Mouse (Mus musculus): ENCODE data around the gene Ube2q2. TPM values are rescaled to one million over a fixed set of nuclear protein-coding genes. Genes with fewer than 3 reads are reported as not detected.
"Not testable (repeated sequence)": the region's sequence is repeated elsewhere in the genome, so short reads cannot be mapped to it uniquely, and the experiment has no call there.

Gene Ube2q2
- total and polyA plus RNA-seq, 2 experiments: 6.5 to 18.2 TPM

GRCm38 (mm10) chr9:55246440-55246839, 97.8 kb downstream of the Ube2q2 start:
- TF ChIP-seq CTCF (IDR thresholded peaks at IDR 0.05; ENCODE audit: low read depth, low read length) (no peak), POLR2A (IDR thresholded peaks at IDR 0.05; ENCODE audit: extremely low read depth, insufficient read depth, low read length) (no peak)
- DNase-seq (ENCODE audit: extremely low read depth, low read depth, low spot score): no peak
- H3K79me2 ChIP-seq (ENCODE audit: control insufficient read depth, insufficient read depth, low read length): no peaks in the 10 kb centered on the region; the same call in 1 of the 2 replicates

GRCm38 (mm10) chr9:55246918-55247317, 98.3 kb downstream of the Ube2q2 start:
- H3K4me3 ChIP-seq (ENCODE audit: insufficient read depth, low read depth, low read length): no peak overlapping the region
- WGBS: 87% methylated on average over 4 of the region's 4 CpGs
- TF ChIP-seq POLR2A (IDR thresholded peaks at IDR 0.05; ENCODE audit: extremely low read depth, insufficient read depth, low read length) (no peak), CTCF (IDR thresholded peaks at IDR 0.05; ENCODE audit: low read depth, low read length) (no peak)
- H3K79me2 ChIP-seq (ENCODE audit: control insufficient read depth, insufficient read depth, low read length): no peaks in the 10 kb centered on the region; the same call in 1 of the 2 replicates
- peak; percentile 33 for DNase-seq (ENCODE audit: extremely low read depth, low read depth, low spot score)
- H3K4me1 ChIP-seq (ENCODE audit: control insufficient read depth, insufficient read depth, low read length): peaks cover 19% of the 10 kb centered on the region
- no peaks in the 10 kb centered on the region for H3K27me3 ChIP-seq (ENCODE audit: control insufficient read depth, insufficient read depth, low read length)
- no peaks in the 10 kb centered on the region for H3K36me3 ChIP-seq (ENCODE audit: control insufficient read depth, insufficient read depth, low read length)
- no peak overlapping the region for H3K9ac ChIP-seq (ENCODE audit: low read depth, low read length)
- no peak overlapping the region for H3K27ac ChIP-seq (replicated peaks; ENCODE audit: insufficient read depth, low read depth, low read length)

More at GRCm38 (mm10) chr9:55246440-55246839, 97.8 kb downstream of the Ube2q2 start:
- peaks cover 17% of the 10 kb centered on the region for H3K4me1 ChIP-seq (ENCODE audit: control insufficient read depth, insufficient read depth, low read length)
- 76% methylated on average over 8 of the region's 8 CpGs for WGBS
- H3K36me3 ChIP-seq (ENCODE audit: control insufficient read depth, insufficient read depth, low read length): no peaks in the 10 kb centered on the region
- H3K9ac ChIP-seq (ENCODE audit: low read depth, low read length): no peak overlapping the region
- H3K4me3 ChIP-seq (ENCODE audit: insufficient read depth, low read depth, low read length): no peak overlapping the region
- H3K27ac ChIP-seq (replicated peaks; ENCODE audit: insufficient read depth, low read depth, low read length): no peak overlapping the region
- no peaks in the 10 kb centered on the region for H3K27me3 ChIP-seq (ENCODE audit: control insufficient read depth, insufficient read depth, low read length)

GRCm38 (mm10) chr9:55248465-55248864, 99.8 kb downstream of the Ube2q2 start:
- H3K4me3 ChIP-seq (ENCODE audit: insufficient read depth, low read depth, low read length): no peak overlapping the region
- no peak for DNase-seq (ENCODE audit: extremely low read depth, low read depth, low spot score)
- H3K27me3 ChIP-seq (ENCODE audit: control insufficient read depth, insufficient read depth, low read length): no peaks in the 10 kb centered on the region
- TF ChIP-seq POLR2A (IDR thresholded peaks at IDR 0.05; ENCODE audit: extremely low read depth, insufficient read depth, low read length): no peak
- TF ChIP-seq CTCF (IDR thresholded peaks at IDR 0.05; ENCODE audit: low read depth, low read length): no peak
- H3K4me1 ChIP-seq (ENCODE audit: control insufficient read depth, insufficient read depth, low read length): peaks cover 21% of the 10 kb centered on the region
- no peaks in the 10 kb centered on the region; the same call in 1 of the 2 replicates for H3K79me2 ChIP-seq (ENCODE audit: control insufficient read depth, insufficient read depth, low read length)
- no peak overlapping the region for H3K27ac ChIP-seq (replicated peaks; ENCODE audit: insufficient read depth, low read depth, low read length)
- WGBS: 85% methylated on average over 4 of the region's 4 CpGs
- no peak overlapping the region for H3K9ac ChIP-seq (ENCODE audit: low read depth, low read length)
- no peaks in the 10 kb centered on the region for H3K36me3 ChIP-seq (ENCODE audit: control insufficient read depth, insufficient read depth, low read length)

- Histone ChIP-seq H3K79me2 (ENCODE audit: control insufficient read depth, insufficient read depth, low read length) (no peaks in the 10 kb centered on the region; the same call in 1 of the 2 replicates), H3K36me3 (ENCODE audit: control insufficient read depth, insufficient read depth, low read length) (no peaks in the 10 kb centered on the region), H3K9ac (ENCODE audit: low read depth, low read length) (no peak overlapping the region), H3K4me1 (ENCODE audit: control insufficient read depth, insufficient read depth, low read length) (peaks cover 17% of the 10 kb centered on the region), H3K4me3 (ENCODE audit: insufficient read depth, low read depth, low read length) (no peak overlapping the region), H3K27me3 (ENCODE audit: control insufficient read depth, insufficient read depth, low read length) (no peaks in the 10 kb centered on the region), H3K27ac (replicated peaks; ENCODE audit: insufficient read depth, low read depth, low read length) (peak overlapping the region; percentile 71)
- no peak for TF ChIP-seq POLR2A (IDR thresholded peaks at IDR 0.05; ENCODE audit: extremely low read depth, insufficient read depth, low read length)
- TF ChIP-seq CTCF (IDR thresholded peaks at IDR 0.05; ENCODE audit: low read depth, low read length): no peak
- peak; percentile 99 for DNase-seq (ENCODE audit: extremely low read depth, low read depth, low spot score)
- WGBS: 21% methylated on average over 6 of the region's 6 CpGs
These were observed 102.1 kb downstream of the Ube2q2 start for GRCm38 (mm10) chr9:55250595-55251247.

- not testable (repeated sequence) for H3K9ac ChIP-seq (ENCODE audit: low read depth, low read length); H3K27me3 ChIP-seq (ENCODE audit: control insufficient read depth, insufficient read depth, low read length); H3K79me2 ChIP-seq (ENCODE audit: control insufficient read depth, insufficient read depth, low read length); H3K36me3 ChIP-seq (ENCODE audit: control insufficient read depth, insufficient read depth, low read length); H3K4me3 ChIP-seq (ENCODE audit: insufficient read depth, low read depth, low read length)
- WGBS: 61% methylated on average over 2 of the region's 2 CpGs
- peak overlapping the region; percentile 34 for H3K27ac ChIP-seq (replicated peaks; ENCODE audit: insufficient read depth, low read depth, low read length)
- peaks cover 17% of the 10 kb centered on the region; the same call in 1 of the 2 replicates for H3K4me1 ChIP-seq (ENCODE audit: control insufficient read depth, insufficient read depth, low read length)
- peak; percentile 39 for DNase-seq (ENCODE audit: extremely low read depth, low read depth, low spot score)
- TF ChIP-seq CTCF (IDR thresholded peaks at IDR 0.05; ENCODE audit: low read depth, low read length): peak; percentile 15; the same call in 1 of the 2 replicates
These were observed 103.4 kb downstream of the Ube2q2 start for GRCm38 (mm10) chr9:55252097-55252496.

GRCm38 (mm10) chr9:55253849-55254248, 105.2 kb downstream of the Ube2q2 start:
- no peaks in the 10 kb centered on the region for H3K36me3 ChIP-seq (ENCODE audit: control insufficient read depth, insufficient read depth, low read length)
- 8% methylated on average over 1 of the region's 1 CpGs for WGBS
- DNase-seq (ENCODE audit: extremely low read depth, low read depth, low spot score): peak; percentile 29

More at GRCm38 (mm10) chr9:55253849-55254248, 105.2 kb downstream of the Ube2q2 start:
- no peaks in the 10 kb centered on the region for H3K79me2 ChIP-seq (ENCODE audit: control insufficient read depth, insufficient read depth, low read length)
- no peaks in the 10 kb centered on the region for H3K27me3 ChIP-seq (ENCODE audit: control insufficient read depth, insufficient read depth, low read length)
- TF ChIP-seq POLR2A (IDR thresholded peaks at IDR 0.05; ENCODE audit: extremely low read depth, insufficient read depth, low read length) (no peak), CTCF (IDR thresholded peaks at IDR 0.05; ENCODE audit: low read depth, low read length) (no peak)
- H3K27ac ChIP-seq (replicated peaks; ENCODE audit: insufficient read depth, low read depth, low read length): no peak overlapping the region
- peaks cover 17% of the 10 kb centered on the region; the same call in 1 of the 2 replicates for H3K4me1 ChIP-seq (ENCODE audit: control insufficient read depth, insufficient read depth, low read length)
- H3K9ac ChIP-seq (ENCODE audit: low read depth, low read length): no peak overlapping the region
- no peak overlapping the region for H3K4me3 ChIP-seq (ENCODE audit: insufficient read depth, low read depth, low read length)

All from liver, adult 2 months (tissue).